Mouse (Mus musculus) cerebellum, adult 11-12 months (tissue): Measurements from ENCODE around the gene Bach1.
A peak's percentile ranks its signal among the peaks of the same experiment; 100 is the strongest.

Experiments
- DNase-seq: peaks from one replicate; pipeline ENCODE4 v3.0.0; 2022

The Bach1 gene

DNA sequence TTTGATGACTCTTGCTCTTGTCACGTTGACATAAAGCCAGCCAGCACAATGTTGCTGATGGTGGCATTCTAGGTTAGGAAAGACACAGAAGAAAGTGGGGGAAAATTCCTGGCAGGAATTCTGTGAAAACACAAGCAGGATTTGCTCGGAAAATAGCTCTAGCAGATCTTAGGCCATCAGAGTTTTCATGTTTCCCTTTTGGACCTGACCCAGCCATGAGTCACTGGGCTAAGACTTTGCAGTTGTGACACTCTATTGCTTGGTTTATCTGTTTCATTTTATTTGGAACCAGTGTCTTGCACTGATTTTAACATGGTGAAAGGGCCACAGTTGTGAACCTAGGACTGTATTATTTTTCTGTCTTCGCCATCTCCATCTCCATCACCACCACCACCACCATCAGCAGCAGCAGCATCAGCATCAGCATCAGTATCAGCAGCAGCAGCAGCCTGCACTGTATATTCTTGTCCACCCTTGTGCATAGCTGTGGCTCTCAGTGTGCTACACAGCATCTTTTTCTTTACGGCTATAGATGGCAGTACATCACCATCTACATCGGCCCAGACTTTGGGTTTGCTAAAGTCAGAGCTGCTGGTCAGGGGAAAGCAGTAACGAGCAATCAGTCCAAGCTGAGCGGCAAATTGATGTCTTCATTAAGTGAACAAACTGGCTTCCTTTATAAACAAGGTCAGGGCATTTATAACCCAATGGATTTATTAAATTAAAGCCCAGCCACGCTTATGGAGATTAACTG is 46.6 kb downstream of the Bach1 start:
- no peak for DNase-seq

DNA sequence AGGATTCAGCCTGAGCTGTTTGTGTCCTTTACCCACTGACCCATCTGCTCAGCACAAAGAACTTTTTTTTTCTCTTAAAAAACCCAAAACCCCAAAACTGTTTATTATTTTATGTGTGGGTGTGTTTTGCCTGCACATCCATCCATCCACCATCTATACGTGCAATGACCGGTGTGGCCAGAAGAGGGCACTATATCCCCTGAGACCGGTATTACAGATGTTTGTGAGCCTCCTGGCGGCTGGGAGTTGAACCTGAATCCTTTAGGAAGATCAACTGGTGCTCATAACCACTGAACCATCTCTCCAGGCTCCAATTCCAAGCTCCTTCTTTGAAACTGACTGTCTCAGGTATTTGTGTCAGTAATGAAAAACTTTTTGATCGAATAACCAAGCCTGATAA is 48.0 kb downstream of the Bach1 start:
- DNase-seq: no peak

DNA sequence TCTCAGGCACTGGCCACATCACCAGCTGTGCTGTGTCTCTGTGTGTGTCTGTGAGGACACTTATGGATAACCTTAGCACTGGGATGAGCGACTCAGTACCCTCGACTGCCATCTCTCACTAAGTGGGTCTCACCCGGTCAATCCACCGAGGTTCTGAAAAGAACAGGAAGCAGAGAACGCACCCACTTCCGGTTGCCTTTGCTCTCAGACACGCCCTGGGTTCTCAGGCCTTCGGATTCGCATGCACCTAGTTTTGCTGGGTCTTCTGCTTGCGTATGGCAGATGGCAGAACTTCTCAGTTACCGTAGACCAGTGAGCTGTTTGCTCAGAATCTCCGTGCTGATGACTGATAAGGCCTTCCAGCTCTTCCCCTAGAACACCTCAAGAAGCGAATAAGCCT is 52.5 kb downstream of the Bach1 start:
- DNase-seq: no peak

DNA sequence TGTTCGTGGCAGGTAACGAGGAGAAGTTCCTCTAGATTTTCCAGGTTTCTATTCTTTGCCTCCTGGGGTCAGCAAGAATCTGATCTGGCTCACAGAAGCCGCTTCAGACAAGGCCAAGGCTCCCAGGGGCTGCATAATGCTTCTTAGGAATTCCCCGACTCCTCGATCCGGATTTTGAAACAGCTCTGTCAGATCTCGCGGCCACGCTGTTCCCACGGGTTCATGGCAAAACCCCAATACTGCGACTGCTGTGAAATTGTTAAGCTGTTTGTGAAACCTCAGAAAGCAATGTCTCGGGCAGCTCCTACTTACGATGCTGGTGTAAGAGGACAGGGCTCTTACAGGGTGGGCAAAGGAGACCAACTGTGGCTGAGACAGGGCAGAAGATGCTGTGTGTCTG is 53.7 kb downstream of the Bach1 start:
- DNase-seq: no peak

DNA sequence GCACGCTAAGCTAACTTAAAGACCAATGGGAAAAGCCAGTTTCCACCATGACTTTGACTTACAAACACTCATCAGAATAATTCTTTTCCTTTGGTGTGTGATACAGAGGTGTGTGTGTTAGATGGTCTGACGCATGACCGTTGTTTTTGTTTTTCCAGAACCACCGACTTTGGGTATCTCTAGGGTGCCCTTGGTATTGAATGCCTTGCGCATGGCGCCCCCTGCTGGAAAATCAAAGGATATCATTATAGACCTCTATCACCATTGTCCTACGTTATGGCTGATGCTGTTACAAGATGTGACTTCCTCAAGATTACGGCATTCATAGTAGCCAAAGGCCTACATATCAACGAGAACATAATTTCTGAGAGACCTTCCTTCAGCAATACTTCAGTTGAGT is 56.1 kb downstream of the Bach1 start:
- peak; percentile 38 for DNase-seq

DNA sequence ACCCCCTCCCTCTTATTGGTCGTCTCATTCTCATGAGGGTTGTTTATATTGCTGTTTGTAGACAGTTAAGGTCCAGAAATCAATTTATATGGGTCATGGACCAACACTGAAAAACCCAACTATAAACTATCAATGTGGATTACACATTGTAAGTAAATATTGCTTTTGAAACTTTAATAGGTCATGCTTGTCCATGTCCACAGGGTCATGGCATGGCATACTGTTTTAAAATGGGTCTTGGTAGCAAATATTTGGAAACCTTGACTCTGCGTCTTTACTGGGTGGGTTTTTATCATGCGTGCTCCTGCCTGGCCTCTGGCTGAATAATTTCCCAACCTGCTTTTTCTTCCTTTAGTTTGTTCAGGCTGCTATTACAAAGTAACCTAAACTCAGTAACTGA is 57.2 kb downstream of the Bach1 start:
- DNase-seq: no peak

DNA sequence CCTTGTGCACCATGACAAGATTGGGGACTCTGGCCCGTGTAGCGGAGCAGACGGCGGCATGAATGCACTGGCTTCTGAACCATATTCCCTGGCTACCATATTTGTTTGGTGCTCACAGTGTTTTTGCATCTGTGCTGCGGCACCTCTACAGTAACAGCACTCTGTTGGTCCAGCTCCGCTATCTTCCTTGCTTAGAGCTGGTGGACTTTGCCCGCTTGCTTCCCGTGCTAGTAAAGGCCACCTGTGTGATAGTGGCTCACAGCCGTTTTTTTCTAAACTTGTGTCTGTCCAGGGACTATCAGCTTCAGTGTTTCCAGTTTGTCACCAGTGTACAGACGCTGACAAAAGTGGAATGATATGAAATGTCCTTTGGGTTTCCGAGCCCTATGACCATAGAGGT is 59.3 kb downstream of the Bach1 start:
- DNase-seq: no peak

DNA sequence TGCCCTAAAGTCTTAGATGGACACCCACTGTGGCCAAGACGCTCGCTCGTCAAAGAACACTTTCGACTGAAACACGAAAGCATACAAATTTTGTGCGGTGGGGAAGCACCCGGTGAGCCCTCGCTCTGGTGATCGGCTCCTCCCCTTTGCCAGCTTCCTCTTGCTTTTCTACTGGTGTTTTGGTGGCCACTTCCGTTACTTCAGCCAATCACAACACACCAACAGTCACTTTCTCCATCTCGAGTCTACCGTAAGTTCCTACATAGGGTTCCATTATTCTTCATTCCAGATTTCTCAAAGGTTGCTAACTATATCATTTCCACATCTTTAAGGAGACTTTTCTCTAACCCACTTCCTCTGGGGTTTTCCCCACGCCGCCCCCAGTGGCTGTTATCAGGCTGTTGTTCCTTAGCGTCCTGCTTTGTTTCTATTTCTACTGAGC is 65.9 kb downstream of the Bach1 start:
- DNase-seq: no peak

DNA sequence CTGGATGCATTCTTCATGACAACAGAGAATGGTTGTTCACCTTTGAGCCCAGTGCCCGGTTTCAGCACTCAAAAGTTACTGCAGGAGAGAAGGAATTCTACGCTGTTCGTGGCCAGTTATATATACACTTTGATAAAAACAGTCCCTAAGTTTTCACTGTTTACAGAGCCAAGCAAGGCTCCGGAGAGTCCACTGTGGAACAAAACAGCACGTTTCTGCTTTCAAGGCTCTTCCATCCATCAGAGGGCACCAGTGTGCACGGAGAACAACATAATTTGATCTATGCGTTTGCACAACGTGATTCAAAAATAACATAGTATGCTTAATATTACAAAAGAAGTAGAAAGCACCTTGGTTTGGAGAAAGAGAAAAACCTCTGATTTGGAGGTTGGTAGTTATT is 67.2 kb downstream of the Bach1 start:
- DNase-seq: no peak

DNA sequence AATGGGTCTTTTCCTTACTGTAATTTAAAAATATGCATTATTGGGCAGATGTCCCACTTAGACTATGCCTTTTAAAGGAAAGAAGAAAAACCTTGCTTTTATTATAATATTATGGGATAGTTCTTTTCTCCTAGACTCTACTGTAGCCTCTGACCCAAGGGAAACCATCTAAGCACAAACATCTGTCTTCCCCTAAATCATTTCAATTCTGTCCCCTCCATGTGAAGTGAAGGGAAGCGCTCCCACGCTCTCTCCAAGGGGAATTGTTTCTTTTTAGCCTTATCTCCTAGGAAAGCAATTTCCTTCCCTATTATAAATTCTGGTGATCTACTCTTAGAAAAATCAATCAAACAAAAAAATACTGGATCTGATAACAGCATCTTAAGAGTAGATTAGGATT is 71.8 kb downstream of the Bach1 start:
- DNase-seq: no peak

DNA sequence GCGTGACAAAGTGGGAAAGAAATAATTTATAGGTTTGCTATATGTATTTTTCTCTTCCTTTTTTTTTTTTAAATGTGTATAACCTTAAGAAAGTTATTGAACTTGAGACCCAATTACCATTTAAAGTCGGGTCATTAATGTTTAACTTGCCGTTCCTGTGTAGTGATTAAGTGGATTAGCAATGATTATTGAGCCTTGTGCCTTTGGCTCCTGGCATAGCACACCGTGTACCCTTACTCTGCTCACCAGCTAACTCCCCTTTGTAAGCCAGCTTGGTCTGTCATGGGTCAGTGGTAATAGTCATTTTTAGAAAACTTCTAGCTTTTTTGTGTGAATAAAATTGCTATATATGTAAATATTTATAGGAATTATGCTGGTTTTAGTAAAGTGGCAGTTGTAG is 73.2 kb downstream of the Bach1 start:
- DNase-seq: no peak

DNA sequence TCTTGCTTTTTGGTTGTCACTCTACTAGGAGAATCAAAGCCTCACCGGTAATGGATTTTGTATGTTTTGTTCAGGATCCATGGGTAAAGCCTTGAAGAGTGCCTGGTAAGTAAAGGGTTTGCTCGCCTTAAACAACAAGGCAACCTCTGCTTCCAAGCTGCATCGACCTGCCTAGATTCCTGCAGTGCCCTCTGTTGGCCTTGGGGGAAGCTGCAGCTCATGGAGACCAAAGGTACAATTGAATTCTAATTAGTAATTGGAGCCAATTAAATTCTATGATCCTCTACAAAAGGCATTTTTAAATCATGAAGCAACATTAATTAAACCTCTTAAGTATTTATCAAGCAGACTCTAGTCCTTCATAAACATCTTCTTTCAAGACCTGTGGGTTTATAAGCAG is 75.7 kb downstream of the Bach1 start:
- DNase-seq: no peak

DNA sequence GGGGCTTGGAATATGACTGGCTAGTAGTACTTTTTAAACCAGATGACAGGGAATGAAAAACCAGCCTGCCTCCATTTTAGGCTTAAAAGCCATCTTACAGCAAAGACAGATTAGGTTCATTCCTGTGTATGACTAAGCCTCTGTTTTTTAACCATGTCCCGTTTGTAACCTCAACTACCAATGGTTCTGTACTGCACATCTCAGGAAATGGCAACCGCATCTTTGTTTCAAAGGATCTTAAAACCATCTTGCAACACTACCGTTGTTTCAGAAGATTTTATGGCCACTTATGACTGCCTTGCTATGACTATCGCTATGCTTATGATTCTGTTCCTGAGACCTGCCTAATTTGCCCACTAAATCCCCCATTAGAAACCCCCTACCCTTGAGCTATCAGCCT is 78.6 kb downstream of the Bach1 start:
- no peak for DNase-seq

DNA sequence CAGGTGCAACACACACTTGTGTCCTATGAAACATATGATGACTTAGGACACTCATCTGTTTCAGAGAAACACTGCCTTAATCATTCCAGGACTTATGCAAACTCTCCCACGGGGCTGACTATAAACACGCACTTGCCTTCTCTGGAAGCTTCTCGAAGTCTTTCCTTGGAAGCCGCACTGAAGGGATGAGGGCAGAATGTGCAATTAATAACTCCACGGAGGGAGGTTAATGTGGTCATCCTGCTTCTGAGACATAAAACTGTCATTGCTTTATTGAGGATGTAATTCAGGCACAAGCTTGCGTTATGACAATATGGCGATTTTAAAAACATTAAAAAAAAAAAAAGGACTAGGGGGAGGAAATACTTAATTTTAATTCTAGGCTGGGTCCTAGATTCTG is 82.9 kb downstream of the Bach1 start:
- DNase-seq: no peak
